Mouse (Mus musculus) retina, postnatal 1 day (tissue): Measurements from ENCODE around the gene Arhgef40.

Experiments used
- DNase-seq: peaks from one replicate; pipeline ENCODE4 v3.0.0-alpha.2; 2012

Arhgef40 gene

GRCm38 (mm10) chr14:52005141-52005540 lies 20.6 kb downstream of the Arhgef40 start:
- no peak for DNase-seq

- no peak for DNase-seq
Observed at GRCm38 (mm10) chr14:52005616-52006015, 21.1 kb downstream of the Arhgef40 start.

- no peak for DNase-seq
Observed at GRCm38 (mm10) chr14:52006241-52006640, 21.7 kb downstream of the Arhgef40 start.

GRCm38 (mm10) chr14:52006771-52007170 lies 22.3 kb downstream of the Arhgef40 start:
- no peak for DNase-seq

GRCm38 (mm10) chr14:52008321-52009203 lies 24.0 kb downstream of the Arhgef40 start:
- peak; percentile 92 for DNase-seq

GRCm38 (mm10) chr14:52009361-52009760 lies 24.8 kb downstream of the Arhgef40 start:
- no peak for DNase-seq

- no peak for DNase-seq
Observed at GRCm38 (mm10) chr14:52009841-52010240, 25.3 kb downstream of the Arhgef40 start.

GRCm38 (mm10) chr14:52010446-52011111 lies 26.1 kb downstream of the Arhgef40 start:
- DNase-seq, result peak; percentile 97

GRCm38 (mm10) chr14:52011683-52012082 lies 27.2 kb downstream of the Arhgef40 start:
- no peak for DNase-seq

- peak; percentile 38 for DNase-seq
Observed at GRCm38 (mm10) chr14:52012085-52012484, 27.6 kb downstream of the Arhgef40 start.

GRCm38 (mm10) chr14:52012553-52012952 lies 28.0 kb downstream of the Arhgef40 start:
- peak; percentile 41 for DNase-seq

- no peak for DNase-seq
Observed at GRCm38 (mm10) chr14:52013021-52013610, 28.6 kb downstream of the Arhgef40 start.

GRCm38 (mm10) chr14:52013771-52014219 lies 29.3 kb downstream of the Arhgef40 start:
- DNase-seq, result peak; percentile 71

- no peak for DNase-seq
Observed at GRCm38 (mm10) chr14:52014271-52014760, 29.8 kb downstream of the Arhgef40 start.

- DNase-seq, result peak; percentile 85
Observed at GRCm38 (mm10) chr14:52014761-52015311, 30.3 kb downstream of the Arhgef40 start.

- DNase-seq, result no peak
Observed at GRCm38 (mm10) chr14:52015445-52016100, 31.1 kb downstream of the Arhgef40 start, which contains the start of gene Tmem253. Tmem253 (plus strand) TSS chr14:52015658.

GRCm38 (mm10) chr14:52016625-52017405 lies 32.3 kb downstream of the Arhgef40 start:
- no peak for DNase-seq

GRCm38 (mm10) chr14:52017662-52018061 lies 33.1 kb downstream of the Arhgef40 start:
- DNase-seq, result no peak

GRCm38 (mm10) chr14:52018248-52019050 lies 33.9 kb downstream of the Arhgef40 start:
- no peak for DNase-seq

GRCm38 (mm10) chr14:52019051-52019589 lies 34.6 kb downstream of the Arhgef40 start:
- DNase-seq, result no peak
